Mouse (Mus musculus): ENCODE data around the gene Fads3. TPM values are rescaled to one million over a fixed set of nuclear protein-coding genes. Genes with fewer than 3 reads are reported as not detected.

Fads3 gene
- total RNA-seq, 1 experiment from 2014 or later = not detected

DNA sequence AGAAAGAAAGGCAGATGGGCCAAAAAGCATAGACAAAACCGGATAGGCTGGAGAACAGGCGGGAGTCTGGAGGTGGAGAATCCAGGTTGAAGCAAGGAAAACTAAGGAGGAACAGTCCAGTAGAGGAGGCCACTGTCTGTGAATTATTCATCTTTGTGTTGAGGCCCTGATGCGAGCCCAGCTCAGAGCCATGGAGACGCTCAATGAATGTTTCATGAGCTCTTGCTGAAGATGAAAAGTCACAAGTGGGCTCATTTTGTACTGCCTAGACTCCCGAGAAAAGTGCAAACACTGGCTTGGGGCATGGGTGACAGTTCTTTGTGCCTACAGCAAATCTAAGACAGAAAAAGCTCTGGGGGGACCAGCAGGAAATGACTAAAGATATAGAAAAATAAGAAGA, 56.5 kb downstream of the Fads3 start:
- no peak for ATAC-seq (ENCODE audit: extremely low read depth, insufficient number of reproducible peaks, low FRiP score, poor library complexity, severe bottlenecking)

DNA sequence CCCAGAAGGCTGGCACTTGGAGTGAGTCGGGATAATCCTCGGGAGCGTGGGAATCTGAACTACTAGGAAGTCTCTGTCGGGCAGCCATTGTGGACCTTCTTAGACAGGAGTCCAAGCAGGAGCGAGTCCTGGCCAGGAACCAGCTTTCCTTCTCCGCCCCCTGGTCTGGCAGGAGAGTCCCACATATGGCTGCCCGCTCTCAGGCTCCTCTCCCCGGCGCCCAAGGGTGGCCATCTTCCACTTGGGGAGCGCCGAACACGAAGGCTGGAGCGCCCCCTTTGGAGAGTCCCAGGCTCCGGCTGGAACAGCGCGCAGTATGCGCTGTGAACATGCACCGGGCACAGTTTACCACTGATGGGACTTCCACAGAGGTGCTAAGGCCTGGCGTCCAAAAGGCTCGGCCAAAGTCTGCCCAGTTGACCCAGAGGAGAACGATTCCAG, 59.3 kb downstream of the Fads3 start:
- no peak for ATAC-seq (ENCODE audit: extremely low read depth, insufficient number of reproducible peaks, low FRiP score, poor library complexity, severe bottlenecking)

DNA sequence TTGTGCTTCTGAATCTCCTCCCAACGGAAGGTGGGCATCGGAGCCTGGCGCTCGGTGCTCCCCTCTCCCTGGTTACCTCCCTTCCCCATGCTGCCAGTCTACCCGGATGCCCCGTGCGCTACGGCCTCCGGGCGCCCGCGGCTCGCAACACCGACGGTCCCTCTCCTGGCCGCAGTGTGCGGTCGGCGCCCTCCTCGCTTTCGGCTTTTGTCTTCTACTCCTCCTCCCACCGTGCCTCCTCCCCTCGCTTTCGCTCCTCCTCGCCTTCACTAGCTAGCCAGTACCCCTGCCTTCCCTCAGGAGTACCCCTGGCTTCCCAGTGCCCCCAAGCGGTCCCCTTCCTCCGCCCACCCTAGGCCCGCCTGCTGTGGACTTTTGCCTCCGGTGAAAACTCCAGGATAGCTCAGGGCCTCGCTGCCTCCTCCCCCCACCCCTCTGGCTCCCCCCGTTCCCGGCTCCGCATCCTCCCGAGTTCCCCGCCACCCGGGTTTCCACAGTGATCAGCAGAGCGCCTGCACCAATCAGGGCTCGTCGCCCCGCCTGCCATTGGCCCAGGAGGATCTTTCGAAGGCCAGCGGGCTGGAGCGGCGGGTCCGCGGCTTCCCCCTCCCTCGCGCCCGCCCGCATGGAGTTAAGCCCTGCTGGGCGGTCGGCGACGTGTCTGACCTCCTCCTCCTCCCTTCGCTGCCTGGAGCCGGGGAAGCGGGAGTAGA, 60.1 kb downstream of the Fads3 start, which contains the start of gene Fads2:
Gene Fads2, minus strand, starts transcription at position 406 of the 713 bp plus-strand sequence.
- no peak for ATAC-seq (ENCODE audit: extremely low read depth, insufficient number of reproducible peaks, low FRiP score, poor library complexity, severe bottlenecking)

DNA sequence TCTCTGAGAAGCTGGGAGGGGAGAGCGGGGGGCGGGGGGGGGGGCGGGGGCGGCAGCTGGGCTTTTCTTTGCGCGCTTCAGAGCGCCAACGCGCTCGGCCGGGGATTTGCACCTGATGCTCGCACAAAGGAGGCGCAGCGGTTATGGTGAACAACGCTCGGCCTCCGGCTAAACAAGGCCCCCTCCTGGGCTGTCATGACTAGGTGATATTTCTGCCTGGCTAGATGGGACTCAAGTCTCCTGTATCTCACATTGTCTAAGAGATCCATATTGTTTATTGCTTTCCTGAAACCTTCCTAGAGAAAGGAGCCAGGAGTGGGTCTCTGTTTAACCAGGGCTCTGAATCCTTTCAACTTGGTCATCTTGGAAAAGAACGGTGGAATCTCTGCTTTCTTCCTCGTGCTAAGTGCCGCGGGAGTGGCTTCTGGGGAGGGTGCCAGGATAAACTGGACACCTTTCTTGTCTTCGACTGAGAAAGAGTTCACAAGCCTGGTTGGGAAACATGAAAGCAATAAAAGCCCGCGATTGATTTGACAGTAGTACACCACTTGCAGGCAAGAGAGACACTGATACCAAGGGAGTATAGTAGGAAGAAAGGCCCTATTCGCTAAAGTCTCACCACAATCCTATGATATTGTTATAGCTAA, 60.8 kb downstream of the Fads3 start:
- no peak for ATAC-seq (ENCODE audit: extremely low read depth, insufficient number of reproducible peaks, low FRiP score, poor library complexity, severe bottlenecking)

DNA sequence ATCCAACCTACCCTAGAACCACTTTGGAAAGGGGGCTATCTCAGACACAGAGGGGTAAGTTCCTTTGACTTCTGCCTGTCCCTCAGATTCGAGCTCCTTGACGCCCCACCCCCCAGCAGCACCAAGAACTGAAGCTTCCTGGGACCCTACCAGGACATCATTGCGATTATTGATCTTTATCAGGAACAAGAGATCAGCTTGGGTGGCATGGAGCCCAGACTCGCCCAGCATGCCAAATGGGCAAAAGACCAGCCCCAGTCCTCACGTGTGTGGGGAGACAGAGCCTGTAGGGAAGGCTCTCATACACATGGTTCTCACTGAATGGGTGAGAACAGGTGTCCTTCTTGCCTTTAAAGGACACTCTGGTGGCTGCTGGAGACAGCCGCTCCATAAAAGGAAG, 62.9 kb downstream of the Fads3 start:
- no peak for ATAC-seq (ENCODE audit: extremely low read depth, insufficient number of reproducible peaks, low FRiP score, poor library complexity, severe bottlenecking)

DNA sequence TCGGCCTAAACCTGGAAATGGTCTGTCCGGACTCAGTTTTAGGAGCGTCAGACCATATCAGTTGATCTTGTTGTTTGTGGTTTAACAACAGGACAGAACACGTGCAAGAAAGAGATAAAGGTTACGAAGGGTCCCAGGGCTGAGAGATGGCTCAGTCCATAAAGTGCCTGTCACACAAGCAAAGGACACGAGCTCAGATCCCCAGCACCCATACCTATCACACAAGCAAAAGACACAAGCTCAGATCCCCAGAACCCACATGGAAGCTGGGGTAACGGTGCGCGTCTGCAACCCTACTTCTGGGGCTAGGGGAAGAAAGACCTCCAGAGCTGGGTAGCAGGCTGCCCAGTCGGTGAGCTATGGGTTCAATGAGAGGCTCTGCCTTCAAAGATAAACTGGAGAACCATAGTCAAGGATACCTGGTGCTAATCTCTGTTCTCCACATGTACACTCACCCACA, 63.7 kb downstream of the Fads3 start:
- no peak for ATAC-seq (ENCODE audit: extremely low read depth, insufficient number of reproducible peaks, low FRiP score, poor library complexity, severe bottlenecking)

DNA sequence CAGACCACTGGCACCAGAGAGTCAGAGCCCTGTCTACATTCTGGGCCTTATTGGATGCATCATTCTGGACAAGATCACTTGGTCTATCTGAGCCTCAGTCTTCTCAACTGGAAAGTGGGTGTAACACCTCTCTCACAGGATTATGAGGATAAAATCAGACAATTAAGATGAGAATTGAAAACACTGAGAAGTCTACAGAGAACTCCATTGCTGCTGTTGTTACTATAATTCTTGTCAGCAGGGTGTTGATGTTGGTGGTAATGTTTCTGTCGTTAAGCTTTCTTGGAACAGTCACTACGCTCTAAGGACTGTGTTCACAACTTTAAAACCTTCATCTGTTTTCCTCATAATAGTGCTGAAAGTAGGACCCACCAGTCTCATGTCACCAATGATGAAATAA, 65.3 kb downstream of the Fads3 start:
- ATAC-seq (ENCODE audit: extremely low read depth, insufficient number of reproducible peaks, low FRiP score, poor library complexity, severe bottlenecking) = no peak

DNA sequence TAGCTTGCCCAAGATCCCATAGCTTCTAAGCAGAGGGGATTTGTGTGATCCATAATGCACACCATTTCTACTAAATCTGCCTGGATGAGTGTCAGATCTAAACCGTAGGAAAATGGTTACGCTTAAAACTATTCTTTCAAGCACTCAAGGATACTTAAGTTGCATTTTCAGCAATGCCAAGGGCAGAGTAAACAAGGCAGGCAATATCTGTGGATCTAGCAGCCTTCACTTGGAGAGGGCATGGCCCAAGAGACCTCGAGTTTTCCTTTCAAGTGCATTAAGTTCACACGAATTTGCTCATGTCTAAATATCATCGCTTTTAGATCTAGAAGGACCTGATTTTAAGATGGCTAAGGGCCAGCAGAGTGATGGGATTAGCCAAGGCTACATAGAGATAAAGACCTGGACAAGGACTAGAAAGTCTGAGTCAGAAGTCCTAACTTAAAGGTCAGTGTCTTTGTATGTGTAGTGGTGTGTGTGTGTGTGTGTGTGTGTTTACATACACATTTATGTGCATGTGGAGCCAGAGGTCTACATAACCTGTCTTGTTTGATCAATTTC, 65.8 kb downstream of the Fads3 start:
- no peak for ATAC-seq (ENCODE audit: extremely low read depth, insufficient number of reproducible peaks, low FRiP score, poor library complexity, severe bottlenecking)

DNA sequence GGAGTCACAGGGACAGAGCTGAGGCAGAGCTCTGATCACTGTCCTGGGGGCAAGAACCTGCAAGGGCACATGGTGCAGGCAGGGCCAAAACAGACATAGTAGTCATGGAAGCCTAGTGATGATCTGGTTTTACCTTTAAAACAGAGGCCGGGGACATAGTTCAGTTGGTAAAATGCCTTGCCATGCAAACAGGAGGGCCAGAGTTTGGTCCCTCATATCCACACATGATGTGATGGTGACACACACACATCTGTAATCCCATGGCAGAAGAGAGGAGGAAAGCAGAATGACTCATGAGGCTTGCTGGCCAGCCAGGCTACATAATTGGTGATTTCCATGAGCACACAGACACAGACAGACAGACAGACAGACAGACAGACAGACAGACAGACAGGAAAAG, 66.8 kb downstream of the Fads3 start:
- no peak for ATAC-seq (ENCODE audit: extremely low read depth, insufficient number of reproducible peaks, low FRiP score, poor library complexity, severe bottlenecking)

DNA sequence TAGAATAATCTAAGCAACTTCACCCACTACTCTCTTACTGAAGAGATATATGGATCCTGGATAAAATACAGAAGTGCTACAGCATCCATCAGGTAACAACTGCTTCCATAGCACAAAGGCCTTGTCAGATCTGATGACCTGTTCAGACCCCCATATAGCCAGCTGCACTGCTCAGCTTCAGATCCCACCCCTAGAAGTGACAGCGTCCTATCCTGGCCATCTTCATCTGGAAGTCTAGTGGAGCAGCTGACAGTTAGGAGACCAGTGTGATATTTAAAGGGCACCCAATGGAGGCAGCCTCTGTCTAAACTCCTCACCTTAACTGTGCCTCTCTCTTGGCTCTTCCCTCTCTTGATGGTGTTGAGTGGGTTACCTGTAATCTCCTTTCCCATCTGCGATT, 67.3 kb downstream of the Fads3 start:
- ATAC-seq (ENCODE audit: extremely low read depth, insufficient number of reproducible peaks, low FRiP score, poor library complexity, severe bottlenecking) = no peak

Other genes starting within 250 kb of the Fads3 start
- gene Scgb2a2, start 194.0 kb upstream of the Fads3 start, total RNA-seq (2017) = not detected in 2 replicates
- gene Incenp, start 142.0 kb upstream of the Fads3 start, total RNA-seq (2017) = 15.4 and 20.4 TPM in 2 replicates
- 1,498 and 1,634 TPM in 2 replicates for gene Fth1, start 61.0 kb upstream of the Fads3 start, total RNA-seq (2017)
- gene Best1, start 39.9 kb upstream of the Fads3 start, total RNA-seq (2017) = 0.23 TPM in 1 of 2 replicates, not detected in the other
- gene Rab3il1, start 39.9 kb upstream of the Fads3 start, total RNA-seq (2017) = not detected in 2 replicates
- gene Fads2, start 60.2 kb downstream of the Fads3 start, total RNA-seq (2017) = 0.35 TPM in 1 of 2 replicates, not detected in the other
- 0.23 and 3.2 TPM in 2 replicates for gene Fads1, start 141.3 kb downstream of the Fads3 start, total RNA-seq (2017)
- gene Tmem258, start 162.4 kb downstream of the Fads3 start, total RNA-seq (2017) = 57.5 and 74.8 TPM in 2 replicates
- 17.2 and 18.9 TPM in 2 replicates for gene Fen1, start 162.6 kb downstream of the Fads3 start, total RNA-seq (2017)
- 0.12 TPM in 1 of 2 replicates, not detected in the other for gene Myrf, start 199.2 kb downstream of the Fads3 start, total RNA-seq (2017)

All from neutrophil, adult 5-6 weeks (primary cell).